Mouse (Mus musculus) kidney, postnatal 25 days (tissue): ENCODE measurements at regions not wholly inside any gene's neighbourhood (a gene's known extent, or its start where the extent isn't known, plus 50 kb on each side); places are given as distances from the start of the nearest gene placed in this dataset.

Experiments used
- DNase-seq, 2 experiments: peaks; one replicate each; pipeline ENCODE4 v3.0.0; 2021; ENCODE audit warnings: mixed read lengths in 2 of 2

DNA sequence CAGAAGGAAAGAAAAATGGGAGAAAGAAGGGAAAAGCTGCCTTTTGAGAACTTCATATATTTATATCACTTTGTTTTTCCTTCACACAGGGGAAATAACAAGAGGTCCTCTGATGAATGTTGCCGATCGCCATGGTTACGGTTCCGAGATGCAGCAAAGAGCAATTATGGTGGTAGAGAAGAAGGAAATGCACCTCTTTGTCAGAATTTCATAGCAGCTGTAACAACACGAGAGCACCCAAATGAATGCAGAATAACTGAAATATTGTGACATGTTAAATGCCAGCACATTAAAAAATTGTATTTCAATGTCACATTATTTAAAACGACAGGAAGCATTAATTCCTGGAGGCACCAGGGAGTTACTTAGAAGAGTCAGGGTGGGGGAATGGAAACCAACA lies 279.4 kb downstream of the Mctp2 start:
- DNase-seq = peak; percentile 10 to 39

DNA sequence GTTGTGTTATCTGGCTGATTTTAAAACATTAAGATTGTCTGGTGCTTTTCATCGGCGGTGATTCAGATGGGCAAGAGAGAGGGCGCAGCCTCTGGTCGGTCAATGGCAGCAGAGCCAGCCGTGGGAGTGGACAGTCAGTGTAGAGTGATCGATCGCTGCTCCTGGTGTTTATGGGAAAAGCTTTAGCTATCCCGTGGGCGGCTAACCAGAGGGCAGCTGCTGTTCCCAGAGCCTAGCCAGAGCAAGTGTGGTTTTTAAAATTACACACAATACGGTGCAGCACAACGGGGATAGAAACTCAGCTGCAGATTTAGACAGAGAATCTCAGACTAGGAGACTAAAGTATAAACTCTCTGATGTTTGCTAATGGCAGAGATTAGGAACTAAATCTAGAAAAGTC lies 297.3 kb downstream of the Mctp2 start:
- DNase-seq = no peak

DNA sequence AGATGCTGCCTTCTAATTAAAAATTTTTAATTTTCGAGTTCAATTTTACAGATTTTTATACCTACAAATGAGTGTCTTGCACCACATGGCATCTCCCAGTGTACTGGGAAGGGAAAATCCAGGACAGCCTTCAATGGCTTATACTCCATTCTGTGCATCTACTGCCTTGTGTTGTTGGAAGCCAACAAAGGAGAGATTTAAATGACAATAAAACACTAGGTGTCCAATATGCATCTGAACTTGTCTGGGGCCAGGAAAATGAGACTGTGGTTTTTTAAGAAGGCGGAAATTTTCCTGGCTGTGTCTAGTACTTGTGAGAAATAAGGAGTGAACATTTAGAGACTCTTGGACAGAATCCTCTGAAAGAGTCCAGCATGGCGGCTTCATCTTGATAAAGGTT lies 302.1 kb downstream of the Mctp2 start:
- DNase-seq = no peak

DNA sequence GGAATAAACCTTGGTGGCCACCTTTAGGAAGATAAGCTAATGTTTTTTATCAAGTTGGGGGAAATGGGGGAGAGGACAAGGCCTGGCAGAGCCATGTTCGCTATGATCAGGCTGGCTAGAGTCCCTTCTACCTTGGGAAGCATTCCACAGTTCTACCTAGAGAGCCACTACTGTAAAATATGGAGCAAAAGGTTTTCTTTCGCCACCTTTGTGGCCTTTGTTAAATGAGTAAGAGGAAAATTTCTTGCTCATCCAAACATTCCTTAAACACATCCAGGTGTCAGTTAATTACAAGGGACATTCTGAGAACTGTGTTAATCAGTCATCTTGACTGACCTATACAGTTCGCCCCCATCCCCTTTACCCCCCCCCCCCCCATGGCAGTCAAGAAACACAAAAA lies 313.9 kb downstream of the Mctp2 start:
- DNase-seq = no peak

DNA sequence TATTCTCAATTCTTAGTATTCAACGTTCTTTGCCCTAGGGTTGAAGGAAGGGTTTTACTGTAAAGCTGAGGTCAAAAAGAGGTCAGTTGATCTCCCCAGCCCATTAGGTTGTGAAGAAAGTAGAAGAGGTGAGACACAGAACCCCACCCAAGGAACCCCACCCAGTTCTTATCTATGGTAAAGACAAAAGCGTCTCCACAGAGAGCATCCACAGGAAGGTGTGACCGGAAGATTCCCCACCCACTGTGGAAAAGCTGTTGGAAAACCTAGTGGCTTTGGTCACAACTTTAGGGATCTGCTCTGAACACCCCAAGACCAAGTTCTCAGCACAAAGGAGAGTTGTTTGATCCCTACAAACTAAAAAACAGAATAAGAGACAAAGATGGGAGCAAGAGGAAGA lies 314.6 kb downstream of the Mctp2 start:
- no peak for DNase-seq

DNA sequence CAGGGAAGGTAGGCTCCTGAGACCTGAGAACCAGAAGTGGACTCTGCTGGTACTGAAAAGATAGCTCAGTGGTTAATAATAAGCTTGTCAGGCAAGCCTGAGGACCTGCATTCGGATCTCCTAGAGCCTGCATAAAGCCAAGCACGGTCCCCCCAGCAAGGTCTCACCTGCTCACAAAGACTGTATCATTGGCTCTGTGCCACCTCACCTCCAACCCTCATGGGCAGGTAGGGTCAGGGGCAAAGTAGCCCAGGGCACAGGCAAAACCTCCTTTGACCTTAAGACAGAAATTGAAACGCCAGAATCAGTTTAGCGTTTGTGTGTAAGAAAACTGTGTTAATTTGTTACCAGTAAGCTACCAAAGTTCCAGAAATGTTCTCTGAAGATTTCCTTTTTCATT lies 315.2 kb downstream of the Mctp2 start:
- DNase-seq = peak; percentile 70 to 80

DNA sequence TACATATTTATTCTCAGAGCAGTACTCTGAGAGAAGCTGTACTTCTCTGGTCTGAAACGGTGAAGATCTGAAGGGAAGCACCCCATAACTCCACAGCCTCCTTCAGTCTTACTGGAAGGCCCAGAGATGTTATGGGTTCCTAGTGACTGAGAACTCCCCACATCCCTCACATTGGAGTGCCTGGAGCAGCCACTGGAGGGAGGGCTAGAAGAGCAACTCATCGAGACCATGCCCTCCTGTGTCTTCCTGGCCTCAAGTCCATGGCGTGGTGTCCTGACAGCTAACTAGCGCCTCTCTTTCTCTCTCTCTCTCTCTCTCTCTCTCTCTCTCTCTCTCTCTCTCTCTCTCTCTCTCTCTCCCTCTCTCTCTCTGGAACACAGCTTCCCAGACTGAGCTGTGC lies 340.4 kb downstream of the Mctp2 start:
- DNase-seq = peak; percentile 10 to 40

DNA sequence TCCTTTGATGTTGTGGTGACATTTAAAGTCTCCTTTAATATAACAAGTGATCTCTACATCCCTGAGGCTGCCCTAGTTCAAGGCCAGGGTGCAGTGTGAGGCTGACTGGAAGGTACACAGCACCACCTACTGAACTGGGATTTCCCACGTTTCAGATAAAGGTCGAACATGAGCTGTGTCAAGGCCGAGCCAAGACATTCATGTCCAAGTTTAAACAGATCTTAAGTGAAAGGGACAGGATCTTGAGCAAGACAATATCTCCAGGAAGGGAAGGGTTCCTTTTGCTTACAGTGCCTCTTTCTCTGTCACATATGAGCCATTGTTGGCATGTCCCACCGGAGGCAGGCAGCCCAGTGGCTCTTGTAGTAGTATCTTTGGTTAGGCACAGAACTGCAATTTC lies 343.0 kb downstream of the Mctp2 start:
- peak; percentile 55 to 65 for DNase-seq

DNA sequence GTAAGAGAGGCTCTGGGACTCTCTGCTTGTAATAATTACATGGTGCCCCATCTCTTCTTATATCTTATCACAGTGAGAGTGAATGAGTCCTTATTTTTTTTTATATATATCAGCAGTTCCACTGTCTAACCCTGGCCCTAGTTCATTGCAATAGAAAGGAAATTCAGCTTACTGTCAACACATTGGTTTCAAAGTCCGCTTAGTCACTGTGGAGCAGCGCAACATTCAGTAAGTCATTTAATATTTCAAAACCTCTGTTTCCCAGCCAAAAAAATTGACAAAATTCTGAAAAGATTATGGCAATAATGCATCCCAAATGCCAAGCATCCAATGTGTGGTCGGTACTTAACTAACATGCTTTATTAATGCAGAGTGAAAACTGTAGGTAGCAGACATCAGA lies 343.6 kb downstream of the Mctp2 start:
- no peak for DNase-seq

DNA sequence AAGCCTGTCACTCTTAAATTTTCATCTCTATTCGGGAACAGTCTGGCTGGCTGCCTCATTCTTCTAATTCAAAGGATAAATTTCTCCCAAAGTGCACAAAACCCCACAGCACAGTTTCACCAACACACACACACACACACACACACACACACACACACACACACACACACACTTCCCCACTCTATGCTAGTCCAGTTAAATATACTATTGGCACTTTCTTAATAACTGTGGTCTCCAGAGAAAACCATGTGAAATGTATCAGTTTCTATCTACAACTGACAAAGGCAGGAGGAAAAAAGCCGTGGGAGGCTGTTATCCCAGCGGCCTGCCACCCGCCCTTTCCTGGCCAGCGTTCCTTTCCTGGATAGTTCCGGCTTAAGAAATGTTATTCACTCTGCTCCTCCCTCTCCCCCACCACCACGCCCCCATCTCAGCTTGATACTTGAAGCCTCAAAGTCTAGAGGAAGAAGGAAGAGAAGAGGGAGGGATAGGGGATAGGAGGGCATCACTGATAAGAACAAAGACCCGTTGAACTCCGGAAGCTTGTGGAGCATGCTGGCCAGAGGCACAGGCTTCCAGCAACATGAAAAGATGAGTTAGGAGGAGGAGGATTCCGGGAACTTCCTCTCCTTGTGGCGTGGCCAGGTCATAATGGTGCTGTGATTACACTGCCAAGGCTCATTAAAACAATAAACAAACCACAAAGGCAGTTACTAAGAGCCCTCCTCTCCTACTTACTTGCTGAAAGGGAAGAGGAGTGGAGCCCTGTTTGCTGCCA lies 345.8 kb downstream of the Mctp2 start:
- DNase-seq = peak; percentile 80 to 86

DNA sequence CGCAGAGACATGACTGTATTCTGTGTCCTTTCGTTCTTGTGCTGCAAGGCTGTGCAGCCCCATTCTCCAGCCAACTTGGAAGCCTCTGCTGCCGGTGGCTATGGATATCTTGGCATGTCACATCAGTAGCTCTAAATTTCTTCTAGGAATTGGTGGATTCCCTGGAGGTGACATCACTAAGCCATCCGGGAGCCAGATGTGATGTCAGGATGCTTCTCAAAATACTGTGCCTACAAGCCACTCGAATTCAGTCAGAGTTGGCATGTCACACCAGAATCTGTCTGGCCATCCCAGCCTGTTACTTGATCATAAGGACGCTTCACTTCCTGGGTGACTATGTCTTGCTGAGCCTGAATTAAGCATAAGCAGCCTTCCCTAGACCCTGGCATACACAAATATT lies 359.9 kb downstream of the Mctp2 start:
- DNase-seq = no peak

DNA sequence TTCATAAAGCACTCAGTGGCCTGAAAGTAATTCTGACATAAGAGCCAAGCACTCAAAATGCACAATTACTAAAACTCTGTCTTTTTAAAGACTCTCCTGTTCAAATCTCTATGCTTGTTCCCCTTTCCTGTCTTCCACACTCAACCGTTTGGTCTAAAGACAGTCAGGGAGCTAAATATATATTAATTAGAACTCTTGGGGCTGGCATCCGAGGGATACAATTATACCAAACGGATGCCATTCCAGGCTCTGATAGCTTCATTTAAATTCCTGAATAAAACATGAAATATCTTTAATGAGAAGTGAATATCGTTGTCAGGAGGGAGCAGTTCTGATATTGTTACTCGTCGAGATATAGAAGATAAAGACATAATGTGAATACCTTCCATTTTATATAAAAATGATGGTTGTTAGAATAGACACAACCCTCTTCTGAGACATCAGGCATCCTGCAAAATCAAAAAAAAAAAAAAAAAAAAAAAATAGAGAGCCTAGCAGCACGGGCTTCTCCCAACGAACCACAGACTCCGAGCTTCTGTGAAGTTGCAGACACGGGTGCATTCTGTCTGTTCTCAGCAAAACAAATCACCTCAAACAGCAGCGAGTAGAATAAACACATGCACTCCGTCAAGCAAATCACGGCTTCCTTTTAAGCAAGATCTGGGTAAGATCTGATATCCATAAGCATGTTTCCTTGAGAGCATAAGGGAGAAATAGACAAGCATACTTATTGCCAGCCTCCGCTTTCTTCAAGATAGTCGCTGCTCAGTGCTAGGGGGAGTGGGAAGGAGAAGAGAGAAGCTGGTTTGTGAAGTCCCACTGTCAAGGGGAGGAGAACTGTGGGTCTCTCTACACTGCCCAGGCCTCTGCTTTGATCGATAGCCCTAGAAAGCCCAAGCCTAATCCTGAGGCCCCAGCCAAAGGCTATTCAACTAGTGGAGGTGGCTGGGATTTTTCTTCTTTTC lies 363.0 kb downstream of the Mctp2 start:
- no peak for DNase-seq

DNA sequence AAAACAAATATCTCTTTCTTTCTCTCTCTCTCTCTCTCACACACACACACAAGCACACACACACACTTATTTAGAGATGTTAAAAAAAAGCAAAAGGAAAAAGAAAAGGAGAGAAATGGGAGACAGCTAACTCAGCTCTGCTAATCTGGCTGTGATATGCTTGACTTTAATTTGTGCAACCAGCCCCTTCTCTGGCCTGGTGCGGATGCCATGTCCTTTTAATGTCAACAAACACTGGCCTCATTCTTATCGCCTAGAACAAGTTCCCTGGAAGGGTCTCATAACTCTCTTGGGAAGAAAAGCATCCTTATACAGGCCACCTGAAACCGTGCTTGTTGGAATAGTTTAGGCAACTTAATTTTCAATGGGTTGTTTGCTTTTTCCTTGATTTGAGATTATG lies 368.7 kb downstream of the Mctp2 start:
- no peak for DNase-seq

DNA sequence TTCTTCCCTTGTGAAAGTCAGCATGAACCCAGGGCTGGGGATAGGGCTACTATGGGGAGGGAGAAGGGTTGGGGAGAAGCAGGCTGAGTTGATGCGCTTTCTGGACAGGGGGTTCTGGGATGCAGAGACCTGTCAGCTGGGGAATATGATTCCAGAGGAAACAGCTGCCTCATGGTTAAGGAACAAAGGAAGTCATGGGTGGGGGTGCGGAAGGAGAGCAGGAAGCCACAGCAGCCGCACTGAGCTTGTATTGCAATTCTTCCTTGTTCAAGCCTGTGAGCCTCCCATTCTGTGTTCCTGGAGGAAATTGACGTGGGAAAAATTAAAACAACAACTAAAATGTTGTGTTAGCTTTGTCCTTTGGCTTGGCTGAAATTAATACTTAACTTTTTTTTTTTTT lies 369.7 kb downstream of the Mctp2 start:
- DNase-seq = peak; percentile 55 to 77
